Mouse (Mus musculus) hindbrain, embryonic 15.5 days (tissue): ENCODE measurements around the gene Gm20403. TPM values are rescaled to one million over a fixed set of nuclear protein-coding genes. Genes with fewer than 3 reads are reported as not detected.
"Not testable (repeated sequence)": the region's sequence is repeated elsewhere in the genome, so short reads cannot be mapped to it uniquely, and the experiment has no call there.

ENCODE experiments used
- ATAC-seq: fragments of 200-750 bp; cut with Nextera tagmentation; 2 replicates; pipeline ENCODE4 v1.8.0; 2017; ENCODE audit warnings: low read depth, moderate number of reproducible peaks, moderate TSS enrichment; ENCODE audit not compliant: low FRiP score
- H3K27ac ChIP-seq: fragments of 300-500 bp; sonication (generic); replicated peaks from 2 replicates; pipeline ENCODE4 v1.5.1; 2015; ENCODE audit warnings: mild to moderate bottlenecking, inconsistent platforms
- H3K27me3 ChIP-seq: fragments of 300-500 bp; sonication (generic); 2 replicates; pipeline ENCODE4 v1.6.1; 2015; ENCODE audit warnings: control low read depth, inconsistent platforms
- H3K36me3 ChIP-seq: fragments of 300-500 bp; sonication (generic); 2 replicates; pipeline ENCODE4 v1.6.1; 2015; ENCODE audit warnings: control low read depth, inconsistent platforms
- H3K4me1 ChIP-seq: fragments of 300-500 bp; sonication (generic); replicated peaks from 2 replicates; pipeline ENCODE4 v1.6.1; 2015; ENCODE audit warnings: control low read depth, inconsistent platforms
- H3K4me2 ChIP-seq: fragments of 300-500 bp; sonication (generic); 2 replicates; pipeline ENCODE4 v1.6.1; 2015; ENCODE audit warnings: moderate library complexity, mild to moderate bottlenecking, inconsistent platforms
- H3K4me3 ChIP-seq: fragments of 300-500 bp; sonication (generic); 2 replicates; pipeline ENCODE4 v1.5.1; 2015; ENCODE audit warnings: mild to moderate bottlenecking, inconsistent platforms
- H3K9ac ChIP-seq: fragments of 300-500 bp; sonication (generic); 2 replicates; pipeline ENCODE4 v1.6.1; 2015; ENCODE audit warnings: inconsistent platforms
- H3K9me3 ChIP-seq: fragments of 300-500 bp; sonication (generic); 2 replicates; pipeline ENCODE4 v1.6.1; 2016; ENCODE audit warnings: control low read depth, inconsistent platforms
- WGBS: fragments of 180-500 bp; shearing (Covaris S2); methylation state at CpG from one replicate; pipeline ENCODE4 v1.1.7; 2015; 5-methylcytosine and 5-hydroxymethylcytosine counted together
- polyA plus RNA-seq: library from polyadenylated mRNA; unstranded; fragments of >200 nt; fragmentation: Nextera tagmentation; extraction: Ambion mirVana; gene quantifications from 2 replicates; pipeline ENCODE4 v1.2.1, GENCODE M21; 2015

The Gm20403 gene
- polyA plus RNA-seq, 1 experiment from 2014 or later, result not detected

- H3K36me3 ChIP-seq, result no peaks in the 10 kb centered on the region
- H3K4me2 ChIP-seq, result no peak overlapping the region
- no peaks in the 10 kb centered on the region for H3K4me1 ChIP-seq
- 92% methylated on average over 3 of the region's 3 CpGs for WGBS
- no peak overlapping the region for H3K9ac ChIP-seq
- no peak overlapping the region for H3K4me3 ChIP-seq
- ATAC-seq, result no peak
- no peaks in the 10 kb centered on the region for H3K9me3 ChIP-seq
- no peaks in the 10 kb centered on the region for H3K27me3 ChIP-seq
- no peak overlapping the region for H3K27ac ChIP-seq
Observed at GRCm38 (mm10) chr12:55004396-55004795, 18.1 kb upstream of the Gm20403 start.

GRCm38 (mm10) chr12:55003843-55004242 lies 17.5 kb upstream of the Gm20403 start:
- no peak overlapping the region for H3K4me3 ChIP-seq
- ATAC-seq, result no peak
- no peak overlapping the region for H3K9ac ChIP-seq
- no peak overlapping the region for H3K27ac ChIP-seq
- no peaks in the 10 kb centered on the region for H3K4me1 ChIP-seq
- H3K27me3 ChIP-seq, result no peaks in the 10 kb centered on the region
- H3K36me3 ChIP-seq, result no peaks in the 10 kb centered on the region
- H3K4me2 ChIP-seq, result no peak overlapping the region
- no peaks in the 10 kb centered on the region for H3K9me3 ChIP-seq
- 92% methylated on average over 5 of the region's 5 CpGs for WGBS

DNA sequence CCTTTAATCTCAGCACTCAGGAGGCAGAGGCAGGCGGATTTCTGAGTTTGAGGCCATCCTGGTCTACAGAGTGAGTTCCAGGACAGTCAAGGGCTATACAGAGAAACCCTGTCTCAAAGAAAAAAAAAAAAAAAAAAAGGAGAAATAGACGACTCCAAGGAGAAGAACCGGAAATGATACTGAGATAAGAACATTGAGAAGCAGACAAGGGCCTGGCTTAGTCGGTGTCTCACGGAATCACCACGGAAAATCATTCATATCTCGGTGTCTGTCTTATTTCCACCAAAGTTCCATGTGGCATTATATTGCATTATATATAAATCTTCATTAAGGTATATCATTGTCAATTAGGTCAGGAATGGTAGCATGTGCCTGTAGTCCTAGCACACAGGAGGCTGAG lies 16.2 kb upstream of the Gm20403 start:
- not testable (repeated sequence) for H3K4me3 ChIP-seq, H3K27me3 ChIP-seq, H3K4me2 ChIP-seq, H3K36me3 ChIP-seq, H3K9ac ChIP-seq, H3K27ac ChIP-seq, ATAC-seq, H3K4me1 ChIP-seq, H3K9me3 ChIP-seq
- 93% methylated on average over 7 of the region's 7 CpGs for WGBS

- Histone ChIP-seq H3K27ac (no peak overlapping the region), H3K4me3 (no peak overlapping the region), H3K4me1 (no peaks in the 10 kb centered on the region), H3K4me2 (no peak overlapping the region), H3K27me3 (no peaks in the 10 kb centered on the region), H3K9me3 (no peaks in the 10 kb centered on the region), H3K9ac (no peak overlapping the region), H3K36me3 (no peaks in the 10 kb centered on the region)
- 86% methylated on average over 14 of the region's 14 CpGs for WGBS
- ATAC-seq, result no peak
Observed at GRCm38 (mm10) chr12:54999016-54999690, 12.8 kb upstream of the Gm20403 start.

DNA sequence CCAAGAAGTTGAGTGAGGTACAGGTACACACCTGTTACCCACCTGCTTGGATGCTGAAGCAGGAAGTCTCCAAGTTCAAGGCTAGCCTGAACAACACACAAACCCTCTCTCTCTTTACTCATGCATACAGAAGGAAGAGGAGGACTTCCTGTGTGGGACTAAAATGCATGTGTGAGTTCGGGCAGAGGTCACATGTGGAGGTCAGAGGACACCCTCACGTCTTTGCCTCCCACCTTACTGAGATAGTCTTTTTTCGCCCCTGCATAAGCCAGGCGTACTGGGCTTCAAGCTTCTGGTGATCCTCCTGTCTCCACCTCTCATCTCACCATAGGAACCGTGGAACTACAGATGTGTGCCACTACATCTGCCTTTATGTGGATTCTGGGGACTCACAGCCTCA lies 12.1 kb upstream of the Gm20403 start:
- Histone ChIP-seq H3K9ac (no peak overlapping the region), H3K4me1 (no peaks in the 10 kb centered on the region), H3K36me3 (no peaks in the 10 kb centered on the region), H3K4me3 (no peak overlapping the region), H3K27ac (no peak overlapping the region), H3K27me3 (no peaks in the 10 kb centered on the region), H3K9me3 (no peaks in the 10 kb centered on the region), H3K4me2 (no peak overlapping the region)
- ATAC-seq, result no peak
- WGBS, result 82% methylated on average over 5 of the region's 5 CpGs

- H3K36me3 ChIP-seq, result no peaks in the 10 kb centered on the region
- 90% methylated on average over 6 of the region's 6 CpGs for WGBS
- no peak for ATAC-seq
- H3K9me3 ChIP-seq, result no peaks in the 10 kb centered on the region
- no peak overlapping the region for H3K4me3 ChIP-seq
- no peak overlapping the region for H3K4me2 ChIP-seq
- no peak overlapping the region for H3K9ac ChIP-seq
- no peaks in the 10 kb centered on the region for H3K4me1 ChIP-seq
- no peak overlapping the region for H3K27ac ChIP-seq
- H3K27me3 ChIP-seq, result no peaks in the 10 kb centered on the region
Observed at GRCm38 (mm10) chr12:54996979-54997474, 10.7 kb upstream of the Gm20403 start.

- Histone ChIP-seq H3K9me3 (no peaks in the 10 kb centered on the region), H3K27me3 (no peaks in the 10 kb centered on the region), H3K4me1 (no peaks in the 10 kb centered on the region), H3K4me2 (no peak overlapping the region), H3K36me3 (no peaks in the 10 kb centered on the region), H3K27ac (no peak overlapping the region), H3K4me3 (no peak overlapping the region), H3K9ac (no peak overlapping the region)
- ATAC-seq, result no peak
- WGBS, result 87% methylated on average over 3 of the region's 3 CpGs
Observed at GRCm38 (mm10) chr12:54995965-54996364, 9.6 kb upstream of the Gm20403 start.

GRCm38 (mm10) chr12:54994418-54994817 lies 8.1 kb upstream of the Gm20403 start:
- ATAC-seq, result no peak

DNA sequence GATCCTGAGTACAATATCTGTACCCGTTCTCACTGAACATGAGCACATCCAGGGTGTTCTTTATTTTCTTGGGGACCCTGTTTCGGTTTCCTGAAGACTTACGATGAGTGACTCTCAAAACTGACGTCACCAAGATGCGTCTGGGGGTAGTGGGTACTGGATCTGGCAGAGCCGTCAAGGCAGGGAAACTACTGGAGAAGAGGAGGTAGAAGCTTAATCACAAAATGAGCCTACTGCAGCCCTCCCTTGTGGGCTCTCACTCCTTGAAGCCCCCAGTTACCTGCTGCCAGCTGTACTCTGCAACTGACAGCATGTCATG lies 7.7 kb upstream of the Gm20403 start:
- Histone ChIP-seq H3K9me3 (no peaks in the 10 kb centered on the region), H3K4me2 (no peak overlapping the region), H3K9ac (no peak overlapping the region), H3K27me3 (no peaks in the 10 kb centered on the region), H3K4me1 (no peaks in the 10 kb centered on the region), H3K27ac (no peak overlapping the region), H3K36me3 (no peaks in the 10 kb centered on the region), H3K4me3 (no peak overlapping the region)
- 84% methylated on average over 6 of the region's 6 CpGs for WGBS
- no peak for ATAC-seq

More at GRCm38 (mm10) chr12:54994418-54994817, 8.1 kb upstream of the Gm20403 start:
- H3K9me3 ChIP-seq, result no peaks in the 10 kb centered on the region
- no peak overlapping the region for H3K4me3 ChIP-seq
- 92% methylated on average over 4 of the region's 4 CpGs for WGBS
- H3K27ac ChIP-seq, result no peak overlapping the region
- H3K4me1 ChIP-seq, result no peaks in the 10 kb centered on the region
- no peak overlapping the region for H3K9ac ChIP-seq
- H3K36me3 ChIP-seq, result no peaks in the 10 kb centered on the region
- H3K27me3 ChIP-seq, result no peaks in the 10 kb centered on the region
- no peak overlapping the region for H3K4me2 ChIP-seq

- no peaks in the 10 kb centered on the region for H3K36me3 ChIP-seq
- ATAC-seq, result no peak
- H3K4me3 ChIP-seq, result no peak overlapping the region
- no peaks in the 10 kb centered on the region for H3K9me3 ChIP-seq
- H3K27ac ChIP-seq, result no peak overlapping the region
- no peak overlapping the region for H3K9ac ChIP-seq
- WGBS, result 76% methylated on average over 16 of the region's 16 CpGs
- no peaks in the 10 kb centered on the region for H3K4me1 ChIP-seq
- no peak overlapping the region for H3K4me2 ChIP-seq
- H3K27me3 ChIP-seq, result no peaks in the 10 kb centered on the region
Observed at GRCm38 (mm10) chr12:54993246-54994067, 7.1 kb upstream of the Gm20403 start.

GRCm38 (mm10) chr12:54992814-54993213 lies 6.5 kb upstream of the Gm20403 start:
- no peak for ATAC-seq
- no peaks in the 10 kb centered on the region for H3K27me3 ChIP-seq
- no peak overlapping the region for H3K4me2 ChIP-seq
- H3K9me3 ChIP-seq, result no peaks in the 10 kb centered on the region
- 94% methylated on average over 3 of the region's 3 CpGs for WGBS
- H3K4me1 ChIP-seq, result no peaks in the 10 kb centered on the region
- no peak overlapping the region for H3K9ac ChIP-seq
- no peak overlapping the region for H3K4me3 ChIP-seq
- H3K36me3 ChIP-seq, result no peaks in the 10 kb centered on the region
- no peak overlapping the region for H3K27ac ChIP-seq

DNA sequence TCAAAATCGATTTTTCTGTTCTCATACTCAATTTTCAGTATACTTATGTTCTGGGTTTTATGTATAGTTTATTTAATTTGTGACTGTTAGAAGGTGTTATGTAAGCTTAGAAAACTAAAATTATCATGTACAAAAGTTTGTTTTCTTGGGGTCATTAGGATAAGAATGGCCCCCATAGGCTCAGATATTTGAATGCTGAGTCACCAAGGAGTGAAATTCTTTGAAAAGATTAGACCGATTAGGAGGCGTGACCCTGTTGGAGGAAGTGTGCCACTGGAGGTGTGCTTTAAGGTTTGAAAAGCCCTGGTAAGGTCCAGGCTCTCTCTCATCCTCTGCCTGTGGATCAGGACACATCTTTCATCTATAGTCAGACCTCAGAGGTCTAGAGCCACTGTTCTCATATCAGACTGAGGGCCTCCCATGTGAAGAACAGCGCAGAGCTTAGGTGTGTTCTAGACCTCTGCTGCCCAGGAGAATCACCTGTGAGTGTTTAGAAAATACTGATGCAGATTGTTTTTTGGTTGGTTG lies 2.1 kb upstream of the Gm20403 start:
- no peaks in the 10 kb centered on the region for H3K9me3 ChIP-seq
- H3K4me2 ChIP-seq, result no peak overlapping the region
- H3K9ac ChIP-seq, result no peak overlapping the region
- 85% methylated on average over 4 of the region's 4 CpGs for WGBS
- ATAC-seq, result no peak
- H3K36me3 ChIP-seq, result no peaks in the 10 kb centered on the region
- no peaks in the 10 kb centered on the region for H3K27me3 ChIP-seq
- H3K4me3 ChIP-seq, result no peak overlapping the region
- peaks cover 9% of the 10 kb centered on the region for H3K4me1 ChIP-seq
- H3K27ac ChIP-seq, result no peak overlapping the region
